Mouse (Mus musculus): ENCODE results near the gene Csn3. TPM values are rescaled to one million over a fixed set of nuclear protein-coding genes. Genes with fewer than 3 reads are reported as not detected.
A peak's percentile ranks its signal among the peaks of the same experiment; 100 is the strongest.

Gene Csn3
- not detected for total RNA-seq (2021)
- long read RNA-seq, experiment 1 = 0 reads
- long read RNA-seq, experiment 2 = 0 reads

- no peak for DNase-seq (ENCODE audit: low spot score in 2 of 2)
- intact Hi-C loops (cut with DNase I) = no loop called here
Measured at GRCm38 (mm10) chr5:87925372-87925771, at the start of gene Csn3. Csn3 (plus strand) TSS chr5:87925579.

DNA sequence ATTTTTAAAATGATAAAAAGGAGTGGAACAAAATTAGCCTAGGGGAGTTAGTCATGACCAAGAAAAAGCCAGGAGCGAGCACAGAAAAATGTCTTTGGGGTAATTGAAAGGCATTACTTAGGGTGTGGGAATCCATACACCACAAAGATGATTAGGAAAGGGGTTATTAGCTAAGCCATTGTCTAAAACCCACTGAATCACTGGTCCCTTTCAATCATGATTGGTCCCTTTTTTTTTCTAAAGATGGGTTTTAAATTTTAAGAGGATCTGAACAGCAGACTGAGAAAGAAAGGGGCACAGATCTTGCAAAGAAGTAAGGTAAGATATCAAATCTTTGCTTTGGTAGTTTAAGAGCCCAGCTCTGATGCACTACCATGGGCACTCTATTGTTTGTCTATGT is 40.6 kb upstream of the Csn3 start, which contains the start of gene Odam:
Gene Odam (plus strand): TSS at position 301 of the 400 bp plus-strand sequence.
- intact Hi-C loops (cut with DNase I) = no loop called here
- no peak for DNase-seq (ENCODE audit: low spot score in 2 of 2)

GRCm38 (mm10) chr5:87931603-87932002 is 6.2 kb downstream of the Csn3 start:
- no peak for DNase-seq (ENCODE audit: low spot score in 2 of 2)
- intact Hi-C loops (cut with DNase I) = no loop called here

DNA sequence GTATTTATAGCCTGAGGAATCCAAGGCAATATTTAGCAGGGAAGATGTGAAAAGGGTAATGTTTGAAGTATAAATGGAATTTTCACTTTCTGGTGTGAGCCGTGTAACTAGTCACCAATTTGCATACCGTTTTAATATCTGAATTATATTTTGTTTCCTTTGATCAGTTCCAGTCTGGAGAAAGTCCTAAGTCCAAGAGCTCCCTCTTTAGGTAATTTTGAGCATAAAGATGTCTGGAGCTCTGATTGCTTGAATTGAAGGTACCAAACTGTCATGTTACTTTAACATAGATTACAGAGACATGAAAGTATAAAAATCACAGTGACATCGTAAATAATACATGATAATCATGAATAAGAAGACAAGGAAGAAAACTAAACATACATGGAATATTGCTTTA is 15.4 kb downstream of the Csn3 start:
- intact Hi-C loops (cut with DNase I) = loop anchor here (5.0 kb wide), 1 partner anchor 158 kb away; no protein-coding TSS in a partner anchor
- DNase-seq (ENCODE audit: low spot score in 2 of 2) = peak; percentile 25 to 30

DNA sequence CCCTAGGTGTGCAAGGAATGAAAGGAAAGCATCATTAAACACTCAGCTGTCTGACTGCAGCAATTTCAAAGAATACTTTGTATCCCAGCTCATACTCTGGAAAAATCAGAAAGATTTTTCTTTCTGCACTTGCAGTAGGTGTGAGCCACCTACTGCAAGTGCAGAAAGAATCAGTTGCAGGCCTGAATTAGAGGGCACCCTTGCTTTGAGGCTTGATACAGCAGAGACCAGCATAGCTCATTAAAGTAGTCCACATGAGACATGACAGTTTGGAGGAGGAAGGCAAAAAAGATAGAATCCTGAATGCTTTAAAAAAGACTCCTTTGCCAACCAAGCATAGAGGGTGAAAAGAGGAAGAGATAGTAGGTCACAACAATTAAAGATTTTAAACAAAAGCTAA is 17.1 kb downstream of the Csn3 start:
- no peak for DNase-seq (ENCODE audit: low spot score in 2 of 2)
- intact Hi-C loops (cut with DNase I) = loop anchor here (5.0 kb wide), 1 partner anchor 160 kb away; no protein-coding TSS in a partner anchor

GRCm38 (mm10) chr5:87951836-87952235 is 26.5 kb downstream of the Csn3 start:
- no peak for DNase-seq (ENCODE audit: low spot score in 2 of 2)
- intact Hi-C loops (cut with DNase I) = no loop called here

GRCm38 (mm10) chr5:87969201-87969600 is 43.8 kb downstream of the Csn3 start, which contains the start of the genes 2310003L06Rik and Gm28434:
2310003L06Rik (plus strand) TSS chr5:87969459.
Gm28434 (plus strand) TSS chr5:87969517.
- DNase-seq (ENCODE audit: low spot score in 2 of 2) = no peak
- intact Hi-C loops (cut with DNase I) = no loop called here

DNA sequence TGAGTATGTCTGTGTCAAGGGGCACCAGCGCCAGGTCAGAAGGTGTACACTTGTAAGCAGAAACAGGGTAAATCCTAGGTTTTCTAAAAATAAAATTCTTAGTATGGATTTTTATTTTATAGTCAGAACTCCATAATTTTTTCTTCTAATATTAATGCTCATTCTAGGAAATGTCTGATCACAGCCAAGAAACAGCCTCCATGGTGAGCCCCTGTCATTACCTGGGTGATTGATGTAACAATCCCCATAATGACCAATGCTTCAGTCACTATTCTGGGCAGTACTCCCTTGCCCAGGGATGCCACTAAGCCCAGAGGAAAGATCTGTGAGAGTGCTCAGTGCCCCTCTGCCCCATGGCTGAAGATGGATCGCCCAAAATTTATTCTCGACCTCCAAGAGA is 53.8 kb downstream of the Csn3 start, which contains the start of gene Cabs1:
Gene Cabs1 (plus strand): TSS at position 301 of the 400 bp plus-strand sequence.
- DNase-seq (ENCODE audit: low spot score in 2 of 2) = no peak
- intact Hi-C loops (cut with DNase I) = no loop called here

Other genes with a start within 250 kb of the Csn3 start
- not detected for gene Csn2, start 225.9 kb upstream of the Csn3 start, total RNA-seq (2021)
- not detected for gene Csn1s2a, start 151.0 kb upstream of the Csn3 start, total RNA-seq (2021)
- not detected for gene Csn1s2b, start 117.5 kb upstream of the Csn3 start, total RNA-seq (2021)
- gene Prr27, start 99.9 kb upstream of the Csn3 start, total RNA-seq (2021) = not detected
- gene Odam, start 40.5 kb upstream of the Csn3 start, total RNA-seq (2021) = not detected
- not detected for gene 2310003L06Rik, start 43.9 kb downstream of the Csn3 start, total RNA-seq (2021)
- gene Gm28434, start 43.9 kb downstream of the Csn3 start, total RNA-seq (2021) = not detected
- gene Cabs1, start 53.9 kb downstream of the Csn3 start, total RNA-seq (2021) = not detected
- not detected for gene Smr3a, start 77.0 kb downstream of the Csn3 start, total RNA-seq (2021)
- gene Smr2, start 161.0 kb downstream of the Csn3 start, total RNA-seq (2021) = not detected
- gene Gm11116, start 186.0 kb downstream of the Csn3 start, total RNA-seq (2021) = not detected
- gene Gm11115, start 228.5 kb downstream of the Csn3 start, total RNA-seq (2021) = not detected